Mouse (Mus musculus): ENCODE data around the gene Loxl3. TPM values are rescaled to one million over a fixed set of nuclear protein-coding genes. Genes with fewer than 3 reads are reported as not detected.

Loxl3 gene
- total RNA-seq, 2 experiments from 2014 or later: 4.2 to 5.3 TPM

DNA sequence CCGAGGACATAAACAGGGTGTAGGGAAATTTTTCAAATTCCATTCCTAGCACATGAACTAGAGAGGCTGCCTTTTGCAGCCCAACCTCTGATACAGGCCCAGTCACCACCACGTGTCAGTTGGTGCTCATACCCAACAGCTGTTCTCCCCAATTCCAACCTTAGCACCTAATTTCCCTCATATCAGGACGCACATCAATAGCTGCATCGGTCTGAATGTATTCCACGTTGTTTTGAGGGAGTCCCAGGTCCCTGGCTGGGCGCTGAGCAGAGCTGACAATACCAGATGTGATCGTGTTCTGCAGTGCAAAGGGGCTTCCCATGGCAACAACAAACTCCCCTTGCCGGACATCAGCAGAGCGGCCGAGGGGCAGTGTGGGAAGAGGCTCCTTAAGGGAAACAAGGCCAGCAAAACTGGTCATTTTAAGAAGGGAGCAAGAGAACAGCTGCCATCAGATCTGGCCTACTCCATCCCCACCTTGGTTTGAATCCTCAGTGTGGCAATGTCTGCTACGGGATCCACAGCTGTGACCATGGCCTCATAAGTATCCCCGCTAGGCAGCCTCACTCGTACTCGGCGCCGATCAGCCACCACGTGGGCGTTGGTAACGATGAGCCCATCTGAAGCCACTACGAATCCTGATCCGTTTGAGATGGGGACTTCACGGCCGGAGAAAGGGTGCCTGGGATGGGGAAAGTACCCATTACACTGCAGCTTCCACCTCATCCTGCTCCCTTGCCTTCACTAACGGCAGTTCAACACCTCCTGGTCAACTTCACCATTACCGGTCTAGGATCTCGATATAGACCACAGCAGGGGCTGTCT is 19.4 kb downstream of the Loxl3 start:
- no peak for DNase-seq

- peak; percentile 97 for DNase-seq
Observed at GRCm38 (mm10) chr6:83054074-83054851, 20.3 kb downstream of the Loxl3 start, which contains the start of gene Aup1. TSS of gene Aup1 (plus strand) at chr6:83054521.

- DNase-seq: no peak
Observed at GRCm38 (mm10) chr6:83054871-83055431, 21.0 kb downstream of the Loxl3 start, which contains the start of gene Htra2. TSS of gene Htra2 (minus strand) at chr6:83055273.

- no peak for DNase-seq
Observed at GRCm38 (mm10) chr6:83057790-83058189, 23.8 kb downstream of the Loxl3 start, which contains the start of gene Dqx1. TSS of gene Dqx1 (plus strand) at chr6:83057844.

GRCm38 (mm10) chr6:83058725-83059124 is 24.8 kb downstream of the Loxl3 start:
- no peak for DNase-seq

DNA sequence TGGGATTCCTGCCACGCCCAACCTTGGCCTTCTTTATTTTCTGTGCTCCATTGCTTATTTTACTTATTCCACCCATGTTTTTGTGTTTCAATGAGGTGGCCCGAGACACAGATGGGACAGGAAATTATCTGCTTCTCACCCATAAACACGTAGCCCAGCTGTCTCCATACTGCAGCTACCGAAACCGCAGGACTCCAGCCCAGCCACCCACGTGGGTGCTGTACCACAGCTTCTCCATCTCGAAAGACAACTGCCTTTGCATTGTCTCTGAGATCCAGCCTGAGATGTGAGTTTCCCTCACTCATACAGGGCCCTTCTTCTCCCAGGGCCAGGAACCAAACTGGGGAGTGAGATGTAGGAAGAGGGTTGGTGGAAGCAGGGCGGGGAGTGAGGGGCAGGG is 32.0 kb downstream of the Loxl3 start:
- no peak for DNase-seq

DNA sequence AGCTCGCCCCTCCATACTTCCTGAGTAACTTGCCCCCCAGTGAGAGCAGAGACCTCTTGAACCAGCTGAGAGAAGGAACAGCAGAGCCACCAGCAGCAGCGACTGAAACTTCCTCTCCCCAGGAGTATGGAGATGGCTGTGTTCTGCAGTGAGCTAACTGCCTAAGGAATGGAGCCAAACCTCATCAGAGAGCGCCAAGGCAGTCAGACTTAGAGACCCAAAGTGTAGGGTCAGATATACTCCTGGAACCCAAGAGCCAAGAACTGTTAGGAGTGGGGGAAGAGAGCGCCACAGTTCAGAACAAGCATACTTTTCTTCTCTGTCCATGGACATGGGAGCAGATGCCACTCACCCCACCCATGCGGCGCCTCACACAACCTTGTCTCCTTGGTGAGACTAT is 32.5 kb downstream of the Loxl3 start:
- DNase-seq: no peak

DNA sequence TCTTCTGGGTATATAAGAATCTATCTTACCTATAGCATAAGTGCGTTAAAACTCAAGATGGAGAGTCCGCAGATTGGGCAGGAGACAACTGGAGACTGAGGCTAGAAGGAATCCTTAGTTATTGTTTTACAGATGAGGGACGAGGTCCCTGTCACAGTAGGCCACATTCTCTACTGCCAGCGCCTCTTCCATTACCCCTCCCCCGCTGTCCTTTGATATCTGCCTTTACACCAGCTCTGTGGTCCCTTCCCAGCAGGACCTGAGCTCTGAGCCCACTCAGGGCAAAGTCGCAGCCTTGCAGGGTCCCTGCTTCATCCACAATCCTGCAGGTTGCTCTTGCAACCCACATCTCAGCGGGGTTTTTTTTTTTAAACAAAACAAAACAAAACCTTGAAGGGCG is 34.2 kb downstream of the Loxl3 start:
- DNase-seq: no peak

GRCm38 (mm10) chr6:83068706-83069487 is 34.9 kb downstream of the Loxl3 start:
- DNase-seq: no peak

- DNase-seq: no peak
Observed at GRCm38 (mm10) chr6:83069488-83070246, 35.7 kb downstream of the Loxl3 start.

DNA sequence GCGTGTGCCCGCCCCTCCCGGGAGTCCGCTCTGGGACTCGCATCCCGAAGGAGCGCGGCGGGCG is 36.1 kb downstream of the Loxl3 start, which contains the start of gene Tlx2:
TSS of gene Tlx2 (minus strand) at position 47 of the 64 bp plus-strand sequence.
- no peak for DNase-seq

DNA sequence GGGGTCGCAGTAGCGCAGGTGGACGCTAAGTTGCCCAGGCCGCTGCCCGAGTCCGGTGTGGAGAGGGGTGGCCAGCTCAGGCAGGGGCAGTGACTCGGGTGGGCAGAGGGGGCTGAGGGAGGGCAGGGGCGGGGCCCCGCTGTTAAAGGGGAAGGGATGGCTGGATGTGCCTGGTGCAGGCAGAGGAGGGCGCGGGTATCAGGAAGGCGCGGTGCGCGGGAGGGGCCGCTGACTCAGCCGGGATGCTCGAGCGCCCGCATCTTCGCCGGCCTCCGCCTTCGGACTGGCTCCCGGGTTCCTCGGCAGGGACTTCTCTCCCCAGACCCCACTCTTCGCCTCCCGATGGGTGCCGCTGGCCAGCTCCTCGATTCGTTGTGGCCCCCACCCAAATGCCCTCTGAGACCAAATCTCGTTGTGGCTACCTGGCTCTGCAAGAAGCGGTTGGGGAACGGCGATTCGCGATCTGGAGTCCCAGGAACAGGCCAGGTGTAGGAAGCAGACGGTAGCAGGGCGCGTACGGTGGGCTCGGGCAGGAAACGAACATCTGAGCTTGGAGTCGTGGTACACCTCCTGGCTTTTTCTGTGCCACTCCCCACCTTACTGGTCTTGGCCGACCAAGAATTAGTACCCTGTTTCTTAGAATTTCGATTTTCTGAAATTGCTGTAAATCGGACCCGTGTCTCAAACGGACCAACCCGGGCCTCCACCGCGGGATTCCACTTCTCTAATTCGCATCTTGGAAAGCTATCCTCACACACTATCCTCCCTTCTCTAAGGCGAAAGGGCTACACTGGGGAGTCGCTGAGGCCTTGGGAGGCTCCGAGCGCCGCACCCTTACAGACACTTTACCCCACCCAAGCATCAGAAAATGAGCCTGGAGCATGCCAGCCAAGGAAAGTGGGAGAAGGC is 36.6 kb downstream of the Loxl3 start:
- no peak for DNase-seq

DNA sequence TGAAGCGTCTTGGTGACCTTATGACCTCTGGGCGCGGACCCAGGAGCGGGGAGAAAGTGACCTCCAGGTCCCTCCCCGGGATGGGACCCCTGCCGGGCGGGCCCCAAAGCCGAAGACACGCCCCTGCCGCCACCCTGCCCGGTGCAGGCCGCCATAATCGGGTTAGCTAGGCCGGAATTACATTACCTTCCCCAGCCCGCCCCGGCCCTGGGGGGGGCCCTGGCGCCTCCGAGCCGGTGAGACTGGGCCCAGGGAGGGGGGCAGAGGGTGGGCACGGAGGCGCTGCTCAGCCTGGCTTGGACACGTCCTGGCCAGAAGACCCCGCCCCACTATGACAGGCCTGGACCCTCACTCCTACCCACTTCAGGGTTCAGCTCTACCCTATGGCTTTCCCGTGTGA is 37.2 kb downstream of the Loxl3 start:
- no peak for DNase-seq

DNA sequence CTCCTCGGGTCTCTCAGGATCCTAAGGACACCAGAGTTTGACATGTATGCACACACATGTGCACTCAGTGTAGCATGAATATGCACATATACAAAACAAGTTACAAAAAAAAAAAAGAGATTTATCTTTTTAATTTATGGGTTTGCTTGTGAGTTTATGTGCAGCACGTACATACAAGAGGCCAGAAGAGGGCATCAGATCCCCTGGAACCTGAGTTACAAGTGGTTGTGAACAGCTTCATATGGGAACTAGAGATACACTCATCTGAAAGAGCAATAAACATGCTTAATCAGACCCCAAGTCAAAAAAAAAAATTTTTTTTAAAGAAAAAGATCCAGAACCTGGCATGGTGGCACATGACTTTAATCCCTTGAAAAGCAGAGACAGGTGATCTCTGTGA is 41.0 kb downstream of the Loxl3 start:
- DNase-seq: no peak

DNA sequence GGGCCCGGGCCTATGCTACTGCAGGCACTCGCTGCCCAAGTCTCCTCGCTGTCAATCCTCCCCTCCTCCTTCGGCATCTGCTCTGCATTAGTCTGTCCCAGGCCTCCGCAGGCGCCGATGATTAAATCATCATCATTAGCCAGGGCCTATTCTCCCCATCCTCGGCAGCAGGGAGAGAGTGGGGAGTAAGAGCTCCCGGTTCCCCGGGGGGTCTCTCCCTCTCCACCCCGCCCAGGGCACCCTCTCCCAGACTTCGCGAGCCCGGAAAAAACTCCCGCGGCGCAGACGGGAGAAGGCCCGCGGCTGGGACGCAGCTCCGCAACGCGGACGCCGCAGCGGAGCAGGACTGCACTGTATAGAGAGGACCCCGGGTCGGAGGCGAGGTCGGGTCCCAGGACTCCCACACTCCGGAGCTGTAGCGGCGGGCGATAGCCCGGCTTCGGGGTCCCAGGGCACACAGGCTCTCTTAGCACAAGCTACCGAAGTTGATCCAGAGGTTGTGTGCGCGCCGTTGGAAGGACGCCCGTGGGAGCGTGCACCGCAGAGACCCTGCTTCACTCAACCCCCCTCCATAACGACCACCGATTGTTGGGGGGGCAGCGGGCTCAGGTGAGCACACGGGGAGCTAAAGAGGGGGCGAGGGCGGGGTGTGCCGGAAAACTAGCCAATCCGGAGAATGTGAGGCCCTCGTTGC is 43.8 kb downstream of the Loxl3 start, which contains the start of gene Pcgf1:
TSS of gene Pcgf1 (plus strand) at position 240 of the 694 bp plus-strand sequence.
- no peak for DNase-seq

- DNase-seq: peak; percentile 97
Observed at GRCm38 (mm10) chr6:83078324-83078858, 44.4 kb downstream of the Loxl3 start.

DNA sequence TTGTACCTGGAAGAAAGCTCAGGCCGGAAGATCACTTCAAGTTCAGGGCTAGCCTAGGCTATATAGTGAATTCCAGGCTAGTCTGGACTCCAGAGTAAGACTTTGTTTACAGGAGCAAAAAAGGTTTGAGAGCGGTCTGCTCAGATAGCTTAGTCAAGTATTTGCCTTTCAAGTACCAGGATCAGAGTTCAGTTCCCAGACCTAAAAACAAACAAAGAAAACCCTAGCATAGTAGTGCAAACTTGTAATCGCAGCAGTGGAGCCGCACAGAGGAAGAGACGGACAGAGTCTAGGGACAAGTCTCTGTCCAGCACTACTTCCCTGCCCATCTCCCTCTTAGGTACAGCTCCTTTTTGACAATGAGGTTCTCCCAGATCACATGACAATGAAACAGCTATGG is 46.2 kb downstream of the Loxl3 start:
- no peak for DNase-seq

DNA sequence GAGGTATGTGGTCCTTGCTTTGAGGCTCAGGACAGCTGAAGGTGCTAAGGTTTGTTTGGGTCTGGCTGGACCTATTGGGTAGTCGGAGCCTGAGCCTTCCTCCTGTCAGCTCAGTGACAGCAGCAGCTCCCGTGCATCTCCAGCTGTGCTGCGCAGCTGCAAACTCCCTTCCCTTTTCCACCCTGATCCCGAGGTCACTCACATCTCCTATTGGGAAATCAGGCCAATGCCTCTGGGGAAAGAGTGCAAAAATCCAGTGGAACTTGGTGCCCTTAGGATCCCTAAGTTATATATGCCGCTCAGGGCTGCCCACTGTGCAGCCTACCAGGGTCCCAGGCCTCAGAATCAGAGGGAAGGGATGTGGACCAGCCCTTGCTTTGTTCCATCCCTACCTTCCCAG is 49.5 kb downstream of the Loxl3 start:
- no peak for DNase-seq

GRCm38 (mm10) chr6:83084477-83084876 is 50.5 kb downstream of the Loxl3 start:
- no peak for DNase-seq

Measured in gastrocnemius, postnatal 25 days (tissue).